In the genomic region with DNA sequence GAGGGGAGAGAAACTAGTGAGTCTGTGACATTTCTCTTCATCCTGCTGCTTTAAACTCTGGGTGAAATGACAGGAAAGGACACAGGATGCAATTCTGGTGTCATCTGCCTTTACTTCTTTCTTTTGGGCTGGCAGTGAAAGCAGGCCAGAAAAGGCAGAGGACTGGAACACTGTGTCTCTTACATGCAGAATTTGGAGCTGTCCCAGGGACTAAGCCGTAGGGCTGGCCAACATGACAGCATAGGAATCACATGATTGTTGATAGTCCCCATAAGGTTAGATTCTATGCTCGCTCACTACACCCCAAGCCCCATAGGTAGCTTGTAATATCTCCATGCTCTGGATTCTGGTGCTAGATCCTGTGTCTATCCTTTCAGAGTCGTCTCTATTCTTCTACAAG, we compare ENCODE assay signal across 9 mouse cellular contexts.
"Had no signal": no experiment of that assay in that cellular context is flagged by ENCODE, and none has a peak within 500 bp of the region (broad histone marks: within the 10 kb centered on the region; RNA-seq: fewer than 3 reads in every experiment).

No protein-coding gene starts in this region.

- DNase-seq: liver, postnatal 0 days; lung, adult 2 months; lung, postnatal 14 days; lung, postnatal 36 days; right cerebral cortex, postnatal 14 days; spleen, adult 18-20 months; thymus, adult 18-20 months; thymus, postnatal 14 days; thymus, postnatal 36 days had no signal
